Mouse (Mus musculus) intestine, embryonic 16.5 days (tissue): ENCODE measurements around the gene BC048562. TPM values are rescaled to one million over a fixed set of nuclear protein-coding genes. Genes with fewer than 3 reads are reported as not detected.

Source experiments
- ATAC-seq: fragments of 200-750 bp; cut with Nextera tagmentation; 2 replicates; pipeline ENCODE4 v1.8.0; 2017; ENCODE audit warnings: moderate TSS enrichment, moderate library complexity
- H3K27ac ChIP-seq: fragments of 300-500 bp; sonication (generic); 2 replicates; pipeline ENCODE4 v1.5.1; 2014; ENCODE audit warnings: mild to moderate bottlenecking, low read length
- H3K27me3 ChIP-seq: fragments of 300-500 bp; sonication (generic); replicated peaks from 2 replicates; pipeline ENCODE4 v1.6.1; 2014; ENCODE audit warnings: low read length, control low read depth, mixed read lengths; ENCODE audit not compliant: control insufficient read depth, insufficient read depth
- H3K36me3 ChIP-seq: fragments of 300-500 bp; sonication (generic); 2 replicates; pipeline ENCODE4 v1.6.1; 2014; ENCODE audit warnings: low read length, control low read depth; ENCODE audit not compliant: control insufficient read depth, insufficient read depth
- H3K4me1 ChIP-seq: fragments of 300-500 bp; sonication (generic); 2 replicates; pipeline ENCODE4 v1.6.1; 2014; ENCODE audit warnings: low read length, control low read depth, mixed read lengths; ENCODE audit not compliant: control insufficient read depth, insufficient read depth
- H3K4me2 ChIP-seq: fragments of 300-500 bp; sonication (generic); 2 replicates; pipeline ENCODE4 v1.6.1; 2014; ENCODE audit warnings: low read depth, low read length, control low read depth
- H3K4me3 ChIP-seq: fragments of 300-500 bp; sonication (generic); 2 replicates; pipeline ENCODE4 v1.5.1; 2014; ENCODE audit warnings: mild to moderate bottlenecking, low read length
- H3K9ac ChIP-seq: fragments of 300-500 bp; sonication (generic); 2 replicates; pipeline ENCODE4 v1.6.1; 2014; ENCODE audit warnings: low read depth, low read length
- H3K9me3 ChIP-seq: fragments of 300-500 bp; sonication (generic); 2 replicates; pipeline ENCODE4 v1.6.1; 2016; ENCODE audit warnings: low read length, control low read depth; ENCODE audit not compliant: control insufficient read depth
- WGBS: fragments of 180-500 bp; shearing (Covaris S2); extraction: QIAGEN DNeasy Blood & Tissue Kit; methylation state at CpG from one replicate; pipeline ENCODE4 v1.1.7; 2014; 5-methylcytosine and 5-hydroxymethylcytosine counted together
- polyA plus RNA-seq: library from polyadenylated mRNA; unstranded; fragments of >200 nt; fragmentation: Nextera tagmentation; extraction: Ambion mirVana; gene quantifications from 2 replicates; pipeline ENCODE4 v1.2.1, GENCODE M21; 2015

The BC048562 gene
- polyA plus RNA-seq, 1 experiment from 2014 or later = not detected

GRCm38 (mm10) chr9:108441236-108441919, 5.1 kb downstream of the BC048562 start:
- ATAC-seq = no peak
- 82% methylated on average over 11 of the region's 11 CpGs for WGBS

GRCm38 (mm10) chr9:108445125-108445524, 8.8 kb downstream of the BC048562 start:
- H3K4me2 ChIP-seq = no peak overlapping the region
- no peaks in the 10 kb centered on the region for H3K9me3 ChIP-seq
- no peaks in the 10 kb centered on the region; the same call in 1 of the 2 replicates for H3K36me3 ChIP-seq
- H3K9ac ChIP-seq = no peak overlapping the region
- 64% methylated on average over 9 of the region's 9 CpGs for WGBS
- ATAC-seq = no peak
- H3K27me3 ChIP-seq = no peaks in the 10 kb centered on the region
- no peak overlapping the region for H3K4me3 ChIP-seq
- peaks cover 11% of the 10 kb centered on the region for H3K4me1 ChIP-seq
- H3K27ac ChIP-seq = no peak overlapping the region

More at GRCm38 (mm10) chr9:108441236-108441919, 5.1 kb downstream of the BC048562 start:
- no peak overlapping the region for H3K9ac ChIP-seq
- H3K27me3 ChIP-seq = no peaks in the 10 kb centered on the region
- no peak overlapping the region for H3K27ac ChIP-seq
- H3K4me1 ChIP-seq = peaks cover 4% of the 10 kb centered on the region; the same call in 1 of the 2 replicates
- no peak overlapping the region for H3K4me2 ChIP-seq
- H3K36me3 ChIP-seq = no peaks in the 10 kb centered on the region
- no peak overlapping the region for H3K4me3 ChIP-seq
- no peaks in the 10 kb centered on the region for H3K9me3 ChIP-seq

DNA sequence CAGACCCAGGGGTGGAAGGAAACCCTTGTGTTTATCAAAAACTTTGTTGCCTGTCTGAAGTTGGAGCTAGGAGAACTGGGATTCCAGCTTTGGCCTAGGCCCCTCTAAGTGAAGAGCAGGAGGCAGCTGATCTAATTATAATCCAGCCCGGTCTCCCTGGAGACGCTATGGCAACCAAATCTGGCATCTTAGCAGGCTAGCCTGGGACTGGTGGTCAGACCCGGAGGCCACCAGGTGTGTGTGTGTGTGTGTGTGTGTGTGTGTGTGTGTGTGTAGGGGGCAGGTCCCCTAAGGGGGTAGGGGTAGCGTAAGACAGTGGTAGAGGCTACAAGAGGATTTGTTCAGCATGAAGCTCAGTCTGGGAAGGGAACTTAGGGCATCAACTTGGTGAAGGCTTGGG, 13.6 kb downstream of the BC048562 start:
- peak overlapping the region; percentile 98 for H3K4me2 ChIP-seq
- H3K27ac ChIP-seq = peak overlapping the region; percentile 54
- H3K36me3 ChIP-seq = no peaks in the 10 kb centered on the region; the same call in 1 of the 2 replicates
- WGBS = 54% methylated on average over 4 of the region's 4 CpGs
- H3K27me3 ChIP-seq = no peaks in the 10 kb centered on the region
- no peak for ATAC-seq
- peaks cover 30% of the 10 kb centered on the region for H3K4me1 ChIP-seq
- H3K9ac ChIP-seq = peak overlapping the region; percentile 46; the same call in 1 of the 2 replicates
- no peaks in the 10 kb centered on the region for H3K9me3 ChIP-seq
- H3K4me3 ChIP-seq = peak overlapping the region; percentile 66; the same call in 1 of the 2 replicates

- Histone ChIP-seq H3K4me1 (peaks cover 30% of the 10 kb centered on the region), H3K9ac (peak overlapping the region; percentile 46; the same call in 1 of the 2 replicates), H3K36me3 (no peaks in the 10 kb centered on the region; the same call in 1 of the 2 replicates), H3K4me3 (peak overlapping the region; percentile 66), H3K27ac (peak overlapping the region; percentile 66), H3K27me3 (no peaks in the 10 kb centered on the region), H3K4me2 (peak overlapping the region; percentile 98), H3K9me3 (no peaks in the 10 kb centered on the region)
- peak; percentile 39 for ATAC-seq
- WGBS = 59% methylated on average over 21 of the region's 21 CpGs
These were observed 14.2 kb downstream of the BC048562 start for GRCm38 (mm10) chr9:108450292-108451169.

DNA sequence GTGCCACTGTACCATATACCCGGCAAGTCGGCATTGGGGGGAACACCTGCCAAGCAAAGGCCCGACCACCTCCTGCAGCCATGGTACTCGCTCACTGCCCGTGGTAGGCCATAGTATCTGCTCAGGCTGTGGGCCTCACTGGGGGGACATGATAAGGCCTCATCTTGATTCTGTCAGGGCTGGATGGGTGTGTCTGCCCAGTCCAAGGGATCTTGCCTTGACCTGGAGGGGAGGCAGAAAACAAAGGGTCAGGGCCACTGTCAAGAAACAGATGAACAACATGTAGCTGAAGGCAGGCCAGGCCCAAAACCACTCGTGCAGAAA, 14.8 kb downstream of the BC048562 start:
- H3K9ac ChIP-seq = peak overlapping the region; percentile 46; the same call in 1 of the 2 replicates
- no peaks in the 10 kb centered on the region for H3K9me3 ChIP-seq
- no peaks in the 10 kb centered on the region for H3K27me3 ChIP-seq
- WGBS = 74% methylated on average over 6 of the region's 6 CpGs
- H3K4me2 ChIP-seq = peak overlapping the region; percentile 98
- peaks cover 30% of the 10 kb centered on the region for H3K4me1 ChIP-seq
- ATAC-seq = no peak
- no peaks in the 10 kb centered on the region; the same call in 1 of the 2 replicates for H3K36me3 ChIP-seq
- H3K27ac ChIP-seq = peak overlapping the region; percentile 66
- peak overlapping the region; percentile 66 for H3K4me3 ChIP-seq

GRCm38 (mm10) chr9:108451519-108452160, 15.4 kb downstream of the BC048562 start:
- Histone ChIP-seq H3K9ac (peak overlapping the region; percentile 74), H3K4me2 (peak overlapping the region; percentile 98), H3K4me1 (peaks cover 30% of the 10 kb centered on the region), H3K4me3 (peak overlapping the region; percentile 66), H3K9me3 (no peaks in the 10 kb centered on the region), H3K27me3 (no peaks in the 10 kb centered on the region), H3K36me3 (no peaks in the 10 kb centered on the region; the same call in 1 of the 2 replicates), H3K27ac (peak overlapping the region; percentile 66)
- 57% methylated on average over 6 of the region's 6 CpGs for WGBS
- peak; percentile 9 for ATAC-seq

DNA sequence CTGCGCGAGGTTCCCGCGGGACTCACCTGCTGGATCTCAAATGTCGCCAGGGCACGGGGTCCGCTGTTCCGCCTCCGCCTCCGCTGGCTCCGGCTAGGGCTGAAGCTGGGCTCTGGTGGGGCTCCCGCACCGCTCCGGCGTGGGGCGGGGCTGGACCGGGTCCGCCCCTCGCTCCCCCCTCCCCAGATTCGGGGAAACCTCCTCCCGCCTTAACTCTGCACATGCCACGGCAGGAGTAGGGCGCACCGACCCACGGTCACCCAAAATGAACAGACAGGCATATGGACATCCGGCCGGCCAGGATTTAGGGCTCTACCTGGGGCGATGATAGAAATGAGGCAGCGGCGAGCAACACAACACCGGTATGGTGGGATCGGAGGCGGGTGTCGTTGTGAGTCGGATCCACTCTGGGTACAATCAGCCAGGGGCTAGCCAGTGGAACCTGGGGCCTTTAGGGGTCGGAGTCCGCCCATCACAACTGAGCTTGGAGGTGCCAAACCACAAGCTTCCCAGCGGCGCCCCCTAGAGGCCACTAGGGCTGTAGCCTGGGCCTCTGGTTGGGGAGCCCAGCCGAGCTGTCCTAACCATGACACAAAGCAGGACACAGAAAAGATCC, 16.1 kb downstream of the BC048562 start:
- Histone ChIP-seq H3K4me2 (peak overlapping the region; percentile 98), H3K4me3 (peak overlapping the region; percentile 66), H3K4me1 (peaks cover 30% of the 10 kb centered on the region), H3K9ac (peak overlapping the region; percentile 74), H3K36me3 (no peaks in the 10 kb centered on the region; the same call in 1 of the 2 replicates), H3K27ac (peak overlapping the region; percentile 66), H3K9me3 (no peaks in the 10 kb centered on the region), H3K27me3 (no peaks in the 10 kb centered on the region)
- ATAC-seq = peak; percentile 88
- WGBS = under 1% methylated on average over 38 of the region's 40 CpGs

- ATAC-seq = no peak; the same call in 1 of the 2 replicates
- H3K4me2 ChIP-seq = peak overlapping the region; percentile 98
- H3K9ac ChIP-seq = peak overlapping the region; percentile 74
- H3K4me1 ChIP-seq = peaks cover 30% of the 10 kb centered on the region
- no peaks in the 10 kb centered on the region for H3K9me3 ChIP-seq
- peak overlapping the region; percentile 66 for H3K4me3 ChIP-seq
- H3K36me3 ChIP-seq = no peaks in the 10 kb centered on the region; the same call in 1 of the 2 replicates
- H3K27ac ChIP-seq = peak overlapping the region; percentile 66
- 30% methylated on average over 6 of the region's 6 CpGs for WGBS
- no peaks in the 10 kb centered on the region for H3K27me3 ChIP-seq
These were observed 16.6 kb downstream of the BC048562 start for GRCm38 (mm10) chr9:108452911-108453310.
